Mouse (Mus musculus): ENCODE data around the gene Uqcr10. TPM values are rescaled to one million over a fixed set of nuclear protein-coding genes. Genes with fewer than 3 reads are reported as not detected.
A peak's percentile ranks its signal among the peaks of the same experiment; 100 is the strongest.

The Uqcr10 gene
- total and polyA plus RNA-seq, 2 experiments from 2014 or later = 171 to 797 TPM

- ATAC-seq = no peak
- WGBS = 5% methylated on average over 12 of the region's 12 CpGs
These were observed 462 bp downstream of the Uqcr10 start for GRCm38 (mm10) chr11:4703688-4704071.

GRCm38 (mm10) chr11:4700726-4701125 is 3.4 kb downstream of the Uqcr10 start:
- no peak overlapping the region for H3K27ac ChIP-seq (ENCODE audit: low read depth, low read length)
- peaks cover 8% of the 10 kb centered on the region for H3K4me1 ChIP-seq (ENCODE audit: insufficient read depth)
- H3K4me3 ChIP-seq (ENCODE audit: low read depth, low read length) = no peak overlapping the region
- H3K9ac ChIP-seq = no peak overlapping the region
- no peak for DNase-seq
- peaks cover 12% of the 10 kb centered on the region for H3K36me3 ChIP-seq (ENCODE audit: insufficient read depth)
- H3K9me3 ChIP-seq (ENCODE audit: low read length) = no peaks in the 10 kb centered on the region
- H3K4me2 ChIP-seq (ENCODE audit: low read depth) = no peak overlapping the region
- no peaks in the 10 kb centered on the region for H3K27me3 ChIP-seq (ENCODE audit: insufficient read depth, low read length)
- ATAC-seq = no peak
- no peak for TF ChIP-seq CTCF (IDR thresholded peaks at IDR 0.05; ENCODE audit: low read depth)
- 89% methylated on average over 8 of the region's 8 CpGs for WGBS

More at GRCm38 (mm10) chr11:4703688-4704071, 462 bp downstream of the Uqcr10 start:
- no peak for TF ChIP-seq CTCF (IDR thresholded peaks at IDR 0.05; ENCODE audit: low read depth)
- Histone ChIP-seq H3K4me3 (ENCODE audit: low read depth, low read length) (peak overlapping the region; percentile 79), H3K4me1 (ENCODE audit: insufficient read depth) (peaks cover 8% of the 10 kb centered on the region), H3K36me3 (ENCODE audit: insufficient read depth) (peaks cover 12% of the 10 kb centered on the region), H3K9ac (peak overlapping the region; percentile 82), H3K27ac (ENCODE audit: low read depth, low read length) (peak overlapping the region; percentile 76), H3K4me2 (ENCODE audit: low read depth) (peak overlapping the region; percentile 85), H3K9me3 (ENCODE audit: low read length) (no peaks in the 10 kb centered on the region), H3K27me3 (ENCODE audit: insufficient read depth, low read length) (no peaks in the 10 kb centered on the region)
- no peak for DNase-seq

GRCm38 (mm10) chr11:4697043-4697983 is 6.8 kb downstream of the Uqcr10 start:
- Histone ChIP-seq H3K9ac (no peak overlapping the region), H3K4me3 (ENCODE audit: low read depth, low read length) (no peak overlapping the region), H3K4me1 (ENCODE audit: insufficient read depth) (no peaks in the 10 kb centered on the region), H3K4me2 (ENCODE audit: low read depth) (no peak overlapping the region), H3K27me3 (ENCODE audit: insufficient read depth, low read length) (no peaks in the 10 kb centered on the region), H3K27ac (ENCODE audit: low read depth, low read length) (no peak overlapping the region), H3K36me3 (ENCODE audit: insufficient read depth) (peaks cover 12% of the 10 kb centered on the region), H3K9me3 (ENCODE audit: low read length) (no peaks in the 10 kb centered on the region)
- no peak for TF ChIP-seq CTCF (IDR thresholded peaks at IDR 0.05; ENCODE audit: low read depth)
- WGBS = 62% methylated on average over 7 of the region's 7 CpGs
- no peak for ATAC-seq
- peak; percentile 22 for DNase-seq

GRCm38 (mm10) chr11:4692162-4692561 is 12.0 kb downstream of the Uqcr10 start:
- Histone ChIP-seq H3K36me3 (ENCODE audit: insufficient read depth) (no peaks in the 10 kb centered on the region), H3K4me1 (ENCODE audit: insufficient read depth) (no peaks in the 10 kb centered on the region), H3K27me3 (ENCODE audit: insufficient read depth, low read length) (no peaks in the 10 kb centered on the region), H3K9me3 (ENCODE audit: low read length) (no peaks in the 10 kb centered on the region), H3K27ac (ENCODE audit: low read depth, low read length) (no peak overlapping the region), H3K4me3 (ENCODE audit: low read depth, low read length) (no peak overlapping the region), H3K9ac (no peak overlapping the region), H3K4me2 (ENCODE audit: low read depth) (no peak overlapping the region)
- WGBS = 80% methylated on average over 11 of the region's 11 CpGs
- no peak for ATAC-seq
- no peak for TF ChIP-seq CTCF (IDR thresholded peaks at IDR 0.05; ENCODE audit: low read depth)
- no peak for DNase-seq

- Histone ChIP-seq H3K36me3 (ENCODE audit: insufficient read depth) (no peaks in the 10 kb centered on the region), H3K27ac (ENCODE audit: low read depth, low read length) (no peak overlapping the region), H3K27me3 (ENCODE audit: insufficient read depth, low read length) (no peaks in the 10 kb centered on the region), H3K9ac (no peak overlapping the region), H3K4me1 (ENCODE audit: insufficient read depth) (no peaks in the 10 kb centered on the region), H3K4me2 (ENCODE audit: low read depth) (no peak overlapping the region), H3K4me3 (ENCODE audit: low read depth, low read length) (no peak overlapping the region), H3K9me3 (ENCODE audit: low read length) (no peaks in the 10 kb centered on the region)
- no peak for TF ChIP-seq CTCF (IDR thresholded peaks at IDR 0.05; ENCODE audit: low read depth)
- DNase-seq = peak; percentile 47
- ATAC-seq = peak; percentile 73
- WGBS = 53% methylated on average over 10 of the region's 10 CpGs
These were observed 12.9 kb downstream of the Uqcr10 start for GRCm38 (mm10) chr11:4691213-4691612.

GRCm38 (mm10) chr11:4690353-4690752 is 13.8 kb downstream of the Uqcr10 start:
- TF ChIP-seq CTCF (IDR thresholded peaks at IDR 0.05; ENCODE audit: low read depth) = no peak
- DNase-seq (no peak), ATAC-seq (no peak)
- H3K27ac ChIP-seq (ENCODE audit: low read depth, low read length) = no peak overlapping the region
- H3K27me3 ChIP-seq (ENCODE audit: insufficient read depth, low read length) = no peaks in the 10 kb centered on the region
- H3K4me1 ChIP-seq (ENCODE audit: insufficient read depth) = no peaks in the 10 kb centered on the region
- no peak overlapping the region for H3K9ac ChIP-seq
- 77% methylated on average over 7 of the region's 7 CpGs for WGBS
- H3K9me3 ChIP-seq (ENCODE audit: low read length) = no peaks in the 10 kb centered on the region
- no peaks in the 10 kb centered on the region for H3K36me3 ChIP-seq (ENCODE audit: insufficient read depth)
- H3K4me2 ChIP-seq (ENCODE audit: low read depth) = no peak overlapping the region
- H3K4me3 ChIP-seq (ENCODE audit: low read depth, low read length) = no peak overlapping the region

GRCm38 (mm10) chr11:4688632-4689380 is 15.3 kb downstream of the Uqcr10 start:
- Histone ChIP-seq H3K27me3 (ENCODE audit: insufficient read depth, low read length) (no peaks in the 10 kb centered on the region), H3K4me2 (ENCODE audit: low read depth) (no peak overlapping the region), H3K9ac (no peak overlapping the region), H3K4me3 (ENCODE audit: low read depth, low read length) (no peak overlapping the region), H3K4me1 (ENCODE audit: insufficient read depth) (no peaks in the 10 kb centered on the region), H3K27ac (ENCODE audit: low read depth, low read length) (no peak overlapping the region), H3K9me3 (ENCODE audit: low read length) (no peaks in the 10 kb centered on the region), H3K36me3 (ENCODE audit: insufficient read depth) (peaks cover 5% of the 10 kb centered on the region)
- no peak for TF ChIP-seq CTCF (IDR thresholded peaks at IDR 0.05; ENCODE audit: low read depth)
- no peak for DNase-seq
- ATAC-seq = no peak
- 67% methylated on average over 11 of the region's 11 CpGs for WGBS

Data from forebrain, postnatal 0 days (tissue).